Mouse (Mus musculus) adrenal gland, adult 2 months (tissue): ENCODE data around the gene Ehf. TPM values are rescaled to one million over a fixed set of nuclear protein-coding genes. Genes with fewer than 3 reads are reported as not detected.

Experiments used
- DNase-seq: peaks from one replicate; pipeline ENCODE4 v3.0.0; 2021
- long read RNA-seq: library from polyadenylated mRNA; stranded (forward); transcript quantifications from one replicate; pipeline ENCODE4 v2.0.0, GENCODE M21; 2021
- polyA plus RNA-seq: library from polyadenylated mRNA; depleted of rRNA; stranded (reverse); fragments of >200 nt; gene quantifications from 2 replicates; pipeline ENCODE4 v1.2.3, GENCODE M21; 2012; rRNA removed
- total RNA-seq, 2 experiments: library from RNA; stranded (reverse); gene quantifications; 2 replicates each; pipeline ENCODE4 v1.2.3; 2021

Ehf gene
- total RNA-seq (1 to 10 TPM in 1 of 2 experiments, not detected in 1; 1.4 TPM), polyA plus RNA-seq (0.17 and 0.72 TPM in 2 replicates)
- long read RNA-seq: 0 reads

- no peak for DNase-seq
Measured at GRCm38 (mm10) chr2:103303132-103303531, at the start of gene Ehf. TSS of gene Ehf (minus strand) at chr2:103303278.

DNA sequence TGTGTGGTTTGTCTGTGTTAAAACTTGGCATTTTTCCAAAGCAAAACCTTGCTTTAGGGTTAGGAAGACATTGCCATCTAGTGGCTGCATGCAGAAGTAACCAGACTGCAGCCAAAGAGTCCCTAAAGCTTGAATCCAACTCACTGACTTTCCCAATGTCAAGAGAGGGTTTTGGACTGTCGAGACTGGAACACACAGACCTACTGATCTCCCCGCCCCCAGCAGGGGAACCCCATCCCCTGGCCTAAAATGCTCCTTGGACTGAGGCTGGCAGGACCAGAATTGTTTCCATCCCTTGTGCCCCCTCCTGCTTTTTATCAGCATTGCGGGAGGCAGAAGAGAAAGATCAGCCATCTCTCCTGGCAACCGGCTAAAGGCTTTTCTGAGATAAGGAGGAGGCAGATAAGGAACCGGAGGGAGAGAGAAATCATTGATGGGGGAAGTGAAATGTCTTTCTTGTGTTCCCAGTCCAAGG is 44.4 kb upstream of the Ehf start:
- peak; percentile 56 for DNase-seq

- DNase-seq: peak; percentile 79
Measured at GRCm38 (mm10) chr2:103346751-103347289, 43.7 kb upstream of the Ehf start.

- peak; percentile 88 for DNase-seq
Measured at GRCm38 (mm10) chr2:103343611-103344010, 40.5 kb upstream of the Ehf start.

DNA sequence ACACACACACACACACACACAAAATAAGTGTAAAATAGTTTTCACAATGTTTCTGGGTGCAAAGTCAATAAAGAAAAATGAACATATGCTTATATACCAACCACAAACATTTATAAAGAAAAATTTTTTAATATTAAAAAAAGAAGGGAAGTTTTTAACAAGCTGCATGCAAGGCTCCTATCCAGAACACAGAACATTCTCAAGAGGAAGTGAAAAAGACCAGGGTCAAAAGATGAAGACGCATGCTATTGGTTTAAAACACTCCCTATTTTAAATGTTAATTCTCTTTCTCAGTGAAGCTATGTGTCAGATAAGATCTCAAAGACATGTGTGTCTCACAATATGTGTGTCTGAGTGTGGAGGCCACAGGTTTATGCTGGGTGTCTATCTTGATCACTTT is 39.0 kb upstream of the Ehf start:
- DNase-seq: no peak

DNA sequence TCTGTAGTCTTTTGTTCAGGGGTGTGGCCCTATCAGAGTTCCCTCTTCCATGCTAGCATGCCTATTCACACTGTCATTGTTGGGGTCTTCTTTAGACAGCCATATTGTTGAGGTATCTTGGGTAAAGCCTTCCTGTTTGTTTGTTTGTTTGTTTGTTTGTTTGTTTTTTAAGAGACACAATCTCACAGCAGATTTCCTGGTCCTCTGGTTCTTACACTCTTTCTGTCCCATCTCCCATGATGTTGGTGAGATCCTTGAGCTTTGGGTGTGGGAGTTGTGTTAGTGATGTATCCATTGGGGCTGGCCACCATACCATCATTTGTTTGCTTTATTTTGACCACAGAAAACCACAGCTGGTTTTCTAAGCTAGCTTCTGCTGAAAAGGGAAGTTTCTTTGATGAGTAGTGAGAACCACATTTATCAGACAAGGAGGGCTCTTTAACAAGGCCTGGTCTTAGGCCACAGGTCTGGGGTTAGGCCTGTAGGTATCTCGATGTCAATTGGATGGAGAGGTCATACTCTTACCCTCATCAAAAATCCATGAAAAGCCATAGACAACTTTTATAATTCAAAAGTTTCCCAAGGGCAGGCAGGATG is 38.4 kb upstream of the Ehf start:
- no peak for DNase-seq

DNA sequence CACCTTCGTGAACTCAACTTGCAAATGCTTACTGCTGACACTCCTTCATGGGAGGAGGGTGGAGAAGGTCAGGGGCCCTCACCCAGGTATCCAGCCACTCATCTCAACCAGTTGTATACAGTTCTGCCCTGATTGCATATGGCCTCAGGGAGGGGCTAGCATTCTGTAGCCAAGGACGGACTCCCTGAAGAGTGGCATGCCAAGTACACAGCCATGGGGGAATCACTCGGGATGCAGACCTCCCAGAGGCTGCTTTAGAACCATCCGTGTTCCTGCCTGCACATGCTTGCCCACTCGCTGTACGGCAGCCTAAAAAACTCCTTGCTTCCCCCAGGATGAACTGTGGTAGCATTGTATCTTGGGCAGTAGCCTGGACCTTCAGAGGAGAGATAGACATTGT is 35.6 kb upstream of the Ehf start:
- DNase-seq: no peak

- DNase-seq: no peak
Measured at GRCm38 (mm10) chr2:103337370-103337769, 34.3 kb upstream of the Ehf start.

DNA sequence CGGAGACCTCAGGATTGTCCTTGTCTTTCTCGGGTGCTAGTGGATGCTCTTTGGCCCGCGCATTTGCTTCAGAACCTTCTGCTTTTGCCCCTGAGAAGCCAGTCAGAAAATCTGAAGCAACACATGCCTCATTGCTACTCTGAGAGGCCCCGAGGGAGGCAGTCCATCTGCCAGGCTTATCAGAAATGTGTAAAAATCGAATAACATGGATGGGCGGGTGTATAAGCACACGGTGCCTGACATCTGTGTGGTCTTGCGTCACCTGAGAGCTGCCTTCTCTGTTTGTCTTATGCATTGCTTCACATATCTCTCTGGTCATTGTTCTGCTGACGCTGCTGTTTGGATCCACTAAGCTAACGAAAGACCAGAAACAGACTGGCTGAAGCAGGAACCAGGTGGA is 33.5 kb upstream of the Ehf start:
- no peak for DNase-seq

DNA sequence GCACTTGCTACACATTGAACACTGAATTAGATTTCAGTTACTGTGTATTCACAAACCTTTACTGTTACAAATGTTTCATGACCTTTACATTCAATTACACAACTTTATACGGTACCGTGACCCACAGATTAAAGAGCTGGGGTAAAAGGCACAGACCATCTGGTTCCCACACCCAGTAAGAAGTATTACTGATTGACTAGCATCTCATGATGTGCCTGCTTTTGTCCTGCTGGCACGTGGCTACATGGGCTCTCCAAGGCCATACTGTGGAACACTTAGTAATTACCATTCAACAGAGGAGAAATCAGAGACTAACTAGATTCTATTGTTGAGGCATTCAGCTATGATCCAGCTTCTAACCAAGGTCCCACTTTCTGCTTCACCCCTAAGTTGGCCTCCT is 32.9 kb upstream of the Ehf start:
- no peak for DNase-seq

DNA sequence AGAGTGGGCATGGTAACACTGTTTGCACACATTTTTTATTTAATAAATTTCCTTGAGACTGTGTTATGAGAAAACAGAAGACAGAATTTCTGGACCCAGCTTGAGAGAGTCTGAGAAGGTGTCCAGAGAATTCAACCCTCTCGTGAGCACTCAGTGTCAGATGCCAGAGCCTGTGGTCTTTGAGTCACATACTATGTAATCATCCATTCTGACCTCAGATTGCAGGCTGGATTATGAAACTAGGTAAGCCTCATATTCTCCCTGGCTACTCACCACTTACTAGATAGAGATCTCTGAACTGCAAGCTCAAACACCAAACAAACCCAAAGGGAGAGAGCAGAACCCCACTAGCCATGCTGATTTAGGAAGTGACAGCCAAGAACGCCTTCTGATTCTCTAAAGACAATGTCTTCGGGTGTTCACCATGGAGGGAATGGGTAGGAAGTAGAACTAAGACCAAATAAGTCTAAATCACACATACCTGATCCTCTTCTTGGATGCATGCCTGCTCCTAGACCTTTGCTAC is 28.7 kb upstream of the Ehf start:
- DNase-seq: peak; percentile 32

- no peak for DNase-seq
Measured at GRCm38 (mm10) chr2:103328731-103329130, 25.7 kb upstream of the Ehf start.

DNA sequence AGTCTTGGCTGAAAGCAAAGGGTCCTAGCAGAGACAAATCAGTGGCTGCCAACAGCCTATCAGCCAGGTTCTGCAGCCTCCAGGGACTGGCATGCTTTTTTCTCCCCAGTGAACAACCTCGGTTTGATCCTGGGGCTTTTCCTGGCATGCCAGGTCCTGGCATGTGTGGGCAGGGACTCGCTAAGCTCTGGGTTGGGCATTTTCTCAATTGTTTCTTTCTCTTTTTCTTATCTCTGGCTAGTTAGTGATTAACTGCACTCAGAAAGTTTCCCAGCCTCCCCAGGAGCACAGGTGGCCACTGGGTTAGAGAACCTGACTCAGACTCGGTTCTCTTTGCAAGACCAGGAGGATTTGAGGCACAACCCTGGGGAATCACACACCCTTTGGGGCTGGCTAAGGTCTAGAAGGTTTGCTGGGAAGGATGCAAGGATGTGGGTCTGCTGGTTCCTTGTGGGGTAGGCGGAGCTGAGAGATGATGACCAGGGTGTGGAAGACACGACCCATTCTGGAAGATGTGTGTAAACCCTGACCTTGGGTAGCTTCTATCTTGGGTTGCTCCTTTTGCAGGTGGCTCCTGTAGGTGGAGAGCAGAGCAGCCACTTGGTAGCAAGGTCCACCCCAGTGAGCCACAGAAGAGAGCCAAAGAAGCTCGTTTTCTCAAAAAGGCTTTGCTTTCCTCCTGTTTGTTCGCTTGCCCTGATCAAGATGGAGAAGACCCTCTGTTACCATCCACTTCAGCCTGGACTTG is 22.4 kb upstream of the Ehf start:
- no peak for DNase-seq

GRCm38 (mm10) chr2:103324320-103324719 is 21.2 kb upstream of the Ehf start:
- DNase-seq: no peak

DNA sequence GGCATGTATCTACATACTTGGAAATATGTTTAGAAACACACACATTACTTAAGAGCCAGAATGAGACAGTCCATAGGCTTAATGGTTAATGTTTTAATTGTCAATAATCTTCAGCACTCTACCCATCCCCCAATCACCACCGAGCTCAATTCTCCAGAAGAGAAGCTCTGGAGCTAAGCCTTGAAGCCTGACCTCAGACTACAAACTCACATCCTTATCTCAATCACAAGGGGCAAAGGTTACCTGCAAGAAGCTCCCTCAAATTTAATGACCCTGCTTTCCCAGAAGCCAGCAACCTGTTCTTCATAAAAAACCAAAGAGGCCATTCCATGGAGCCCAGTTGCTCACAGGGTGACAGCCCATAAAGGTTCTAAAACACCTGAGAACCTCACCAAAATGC is 19.1 kb upstream of the Ehf start:
- no peak for DNase-seq

GRCm38 (mm10) chr2:103321638-103322037 is 18.6 kb upstream of the Ehf start:
- no peak for DNase-seq

- no peak for DNase-seq
Measured at GRCm38 (mm10) chr2:103314002-103314401, 10.9 kb upstream of the Ehf start.

GRCm38 (mm10) chr2:103312640-103313039 is 9.6 kb upstream of the Ehf start:
- no peak for DNase-seq

- DNase-seq: no peak
Measured at GRCm38 (mm10) chr2:103310663-103311062, 7.6 kb upstream of the Ehf start.

GRCm38 (mm10) chr2:103306686-103307085 is 3.6 kb upstream of the Ehf start:
- DNase-seq: no peak

GRCm38 (mm10) chr2:103302669-103303068 is 409 bp downstream of the Ehf start:
- no peak for DNase-seq

- no peak for DNase-seq
Measured at GRCm38 (mm10) chr2:103298711-103299463, 4.2 kb downstream of the Ehf start.
